Mouse (Mus musculus): ENCODE measurements around the gene Hsp90b1. TPM values are rescaled to one million over a fixed set of nuclear protein-coding genes. Genes with fewer than 3 reads are reported as not detected.

The Hsp90b1 gene
- polyA plus RNA-seq (2012; fragmentation: generic; extraction: Trizol), result 100 to 1,000 TPM in 1 of 2 experiments, 10 to 100 TPM in 1; 19.3 to 160 TPM

GRCm38 (mm10) chr10:86705318-86705921, at the start of gene Hsp90b1, which contains the start of gene Ttc41:
Hsp90b1 (minus strand) TSS chr10:86705509.
Ttc41 (plus strand) TSS chr10:86705811.

Other genes with a start within 250 kb of the Hsp90b1 start
- gene Syn3, start 206.6 kb downstream of the Hsp90b1 start, polyA plus RNA-seq (2012; fragmentation: generic; extraction: Trizol), result 1 to 10 TPM; 1.1 to 1.8 TPM
- under 1 TPM; 0.04 to 0.80 TPM for gene Ttc41, start 302 bp upstream of the Hsp90b1 start, polyA plus RNA-seq (2012; fragmentation: generic; extraction: Trizol)
- not detected for gene Gm49358, start 58.5 kb upstream of the Hsp90b1 start, polyA plus RNA-seq (2012; fragmentation: generic; extraction: Trizol)
- 10 to 100 TPM in 1 of 2 experiments, 1 to 10 TPM in 1; 3.0 to 18.0 TPM for gene Nt5dc3, start 73.5 kb upstream of the Hsp90b1 start, polyA plus RNA-seq (2012; fragmentation: generic; extraction: Trizol)

Measured in C3H10T1/2 (cell line).